In genomic region chr11:97080291-97080690, GRCm38 (mm10) we compare ENCODE assay signal across 21 mouse cellular contexts. TPM values are rescaled to one million over a fixed set of nuclear protein-coding genes. Genes with fewer than 3 reads are reported as not detected.
"Had no signal": no experiment of that assay in that cellular context is flagged by ENCODE, and none has a peak within 500 bp of the region (broad histone marks: within the 10 kb centered on the region; RNA-seq: fewer than 3 reads in every experiment).

No protein-coding gene starts in this region.

- H3K4me2 ChIP-seq: liver, embryonic 11.5 days; liver, embryonic 13.5 days; liver, embryonic 15.5 days; lung, embryonic 15.5 days; midbrain, embryonic 12.5 days; neural tube, embryonic 12.5 days had no signal

- H3K4me1 ChIP-seq: liver, embryonic 13.5 days; liver, embryonic 15.5 days had no signal

- H3K4me3 ChIP-seq: liver, embryonic 13.5 days; liver, embryonic 15.5 days; lung, embryonic 15.5 days; megakaryocyte, embryonic 14.5 days; midbrain, embryonic 12.5 days; neural tube, embryonic 12.5 days had no signal

- H3K9ac ChIP-seq: liver, embryonic 13.5 days; liver, embryonic 15.5 days; liver, postnatal 0 days; lung, embryonic 15.5 days; midbrain, embryonic 12.5 days; neural tube, embryonic 12.5 days had no signal

- DNase-seq: liver, embryonic 13.5 days; liver, postnatal 0 days; lung, adult 2 months; lung, postnatal 14 days; lung, postnatal 36 days; right cerebral cortex, postnatal 14 days; spleen, adult 18-20 months; thymus, adult 18-20 months; thymus, postnatal 14 days; thymus, postnatal 36 days had no signal

- H3K9me3 ChIP-seq: liver, embryonic 13.5 days; liver, embryonic 15.5 days; lung, embryonic 15.5 days; midbrain, embryonic 12.5 days; neural tube, embryonic 12.5 days had no signal

- ATAC-seq: liver, postnatal 0 days; lung, postnatal 0 days had no signal

- H3K27ac ChIP-seq: liver, embryonic 13.5 days; liver, embryonic 15.5 days; lung, embryonic 15.5 days; macrophage; midbrain, embryonic 12.5 days; neural tube, embryonic 12.5 days had no signal

- H3K27me3 ChIP-seq: neural tube, embryonic 12.5 days had no signal

- H3K36me3 ChIP-seq: liver, embryonic 13.5 days; liver, embryonic 15.5 days; lung, embryonic 15.5 days; midbrain, embryonic 12.5 days; neural tube, embryonic 12.5 days had no signal

RNA-seq across cellular contexts. Expression of gene Tbx21, which starts 34.8 kb away (rescaled TPM):
- total RNA-seq: megakaryocyte progenitor cell, adult 5-6 weeks had no signal
- polyA plus RNA-seq: liver, embryonic 11.5 days; liver, embryonic 13.5 days; neural tube, embryonic 12.5 days; stomach, embryonic 14.5 days had no signal

RNA-seq across cellular contexts. Expression of gene Lrrc46, which starts 39.1 kb away (rescaled TPM):
- total RNA-seq: monocyte, adult 5-6 weeks had no signal
- polyA plus RNA-seq: stomach, embryonic 14.5 days had no signal
